Mouse (Mus musculus): ENCODE results near the gene Tmem115.

GRCm38 (mm10) chr9:107552690-107553393 is 19.1 kb downstream of the Tmem115 start:
- no peak for TF ChIP-seq CTCF (IDR thresholded peaks at IDR 0.05; ENCODE audit: extremely low read depth, insufficient read depth, insufficient read length, insufficient replicate concordance)
- TF ChIP-seq POLR2A (IDR thresholded peaks at IDR 0.05; ENCODE audit: low read depth, low read length): no peak
